29 mouse cellular contexts compared by ENCODE assay signal in genomic region chr4:135787271-135787670, GRCm38 (mm10). TPM values are rescaled to one million over a fixed set of nuclear protein-coding genes. Genes with fewer than 3 reads are reported as not detected.
DNase-seq lines count a peak whose midpoint lies in the region; TF ChIP-seq lines count a peak whose summit lies in the region.
"Had no signal": no experiment of that assay in that cellular context is flagged by ENCODE, and none has a peak within 500 bp of the region (broad histone marks: within the 10 kb centered on the region; RNA-seq: fewer than 3 reads in every experiment).

No protein-coding gene starts in this region.

- H3K4me1 ChIP-seq in liver, adult 2 months (ENCODE audit: control insufficient read depth, insufficient read depth, low read length), result peaks cover 11% of the 10 kb centered on the region
- H3K4me1 ChIP-seq: embryonic facial prominence, embryonic 13.5 days; forebrain, embryonic 15.5 days; limb, embryonic 13.5 days; liver, embryonic 13.5 days; midbrain, embryonic 15.5 days had no signal

- no peak for TF ChIP-seq CTCF in liver, adult 2 months (IDR thresholded peaks at IDR 0.05; ENCODE audit: low read depth, low read length)

- 66% methylated on average over 6 of the region's 6 CpGs for WGBS in liver, adult 2 months

- TF ChIP-seq POLR2A in liver, adult 2 months (IDR thresholded peaks at IDR 0.05; ENCODE audit: extremely low read depth, insufficient read depth, low read length), result no peak

- H3K4me3 ChIP-seq in liver, adult 2 months (ENCODE audit: insufficient read depth, low read depth, low read length), result no peak overlapping the region
- H3K4me3 ChIP-seq: embryonic facial prominence, embryonic 13.5 days; forebrain, embryonic 10.5 days; forebrain, embryonic 15.5 days; heart, adult 2 months; limb, embryonic 13.5 days; liver, embryonic 13.5 days; midbrain, embryonic 15.5 days had no signal

- no peak overlapping the region for H3K9ac ChIP-seq in liver, adult 2 months (ENCODE audit: low read depth, low read length)
- H3K9ac ChIP-seq: embryonic facial prominence, embryonic 13.5 days; forebrain, embryonic 15.5 days; limb, embryonic 13.5 days; liver, embryonic 13.5 days; midbrain, embryonic 15.5 days had no signal

- DNase-seq in liver, adult 2 months (ENCODE audit: extremely low read depth, low read depth, low spot score), result peak; percentile 26
- no peak for DNase-seq in liver
- DNase-seq in kidney, adult 9 months, result peak; percentile 61
- peak; percentile 37 for DNase-seq in kidney, postnatal 10 days
- DNase-seq in embryo, embryonic 10 days (ENCODE audit: low spot score), result no peak
- DNase-seq in adrenal gland, adult 18-20 months (ENCODE audit: low spot score in 2 of 2), result no peak
- DNase-seq in lung, postnatal 10 days, result no peak
- DNase-seq: adrenal gland, postnatal 14 days; cerebellum, adult 11 months; cerebellum, adult 9-11 months; gastrocnemius, postnatal 36 days; heart, adult 2 months; liver, embryonic 13.5 days; lung, adult 2 months; lung, postnatal 14 days; thymus, adult 2 months; thymus, postnatal 36 days had no signal

- no peaks in the 10 kb centered on the region for H3K79me2 ChIP-seq in liver, adult 2 months (ENCODE audit: control insufficient read depth, insufficient read depth, low read length)

- H3K27ac ChIP-seq in liver, adult 2 months (replicated peaks; ENCODE audit: insufficient read depth, low read depth, low read length), result no peak overlapping the region
- H3K27ac ChIP-seq: embryonic facial prominence, embryonic 13.5 days; forebrain, embryonic 10.5 days; forebrain, embryonic 15.5 days; heart, adult 2 months; hindbrain, postnatal 0 days; limb, embryonic 13.5 days; liver, embryonic 13.5 days; midbrain, embryonic 15.5 days had no signal

- H3K36me3 ChIP-seq in liver, adult 2 months (ENCODE audit: control insufficient read depth, insufficient read depth, low read length), result no peaks in the 10 kb centered on the region
- H3K36me3 ChIP-seq: embryonic facial prominence, embryonic 13.5 days; forebrain, embryonic 10.5 days; forebrain, embryonic 15.5 days; limb, embryonic 13.5 days; liver, embryonic 13.5 days; midbrain, embryonic 15.5 days had no signal

- no peaks in the 10 kb centered on the region for H3K27me3 ChIP-seq in liver, adult 2 months (ENCODE audit: control insufficient read depth, insufficient read depth, low read length)
- H3K27me3 ChIP-seq: embryonic facial prominence, embryonic 13.5 days; forebrain, embryonic 15.5 days; limb, embryonic 13.5 days; midbrain, embryonic 15.5 days; Patski had no signal

RNA-seq across cellular contexts. Expression of gene Myom3, which starts 27.8 kb away (rescaled TPM):
- total RNA-seq in liver, adult 2 months (2014; rRNA removed), result under 0.01 and 0.46 TPM in 2 replicates
- 0.09 and 0.12 TPM in 2 replicates for polyA plus RNA-seq in liver, adult 2 months (2012; rRNA removed)
- total RNA-seq in adrenal gland, adult 18-20 months (2021), result 1 to 10 TPM in 1 of 2 experiments, under 1 TPM in 1; 0.20 to 1.1 TPM
- total RNA-seq: MEL had no signal

RNA-seq across cellular contexts. Expression of gene Il22ra1, which starts 59.3 kb away (rescaled TPM):
- total RNA-seq in liver, adult 2 months (2014; rRNA removed), result 1.4 and 1.7 TPM in 2 replicates
- polyA plus RNA-seq in liver, adult 2 months (2012; rRNA removed), result 4.1 and 4.5 TPM in 2 replicates
- total RNA-seq in adrenal gland, adult 18-20 months (2021), result under 1 TPM; 0.10 to 0.36 TPM
- total RNA-seq: gastrocnemius, adult 18-20 months; gastrocnemius, postnatal 36 days; layer of hippocampus, adult 18-20 months; MEL had no signal
- polyA plus RNA-seq: forebrain, embryonic 10.5 days; forebrain, embryonic 15.5 days; heart, embryonic 14.5 days; hindbrain, embryonic 11.5 days; hindbrain, postnatal 0 days; limb, embryonic 13.5 days; midbrain, embryonic 15.5 days; Patski had no signal

Comparison
In these comparisons a context has a peak if more than half of its experiments do, and no peak if none do; other contexts are left out.
1. DNase-seq: peak in liver, adult 2 months (single experiment), kidney, adult 9 months (single experiment) and kidney, postnatal 10 days (single experiment); none in liver (single experiment), embryo, embryonic 10 days (single experiment), adrenal gland, adult 18-20 months (0 of 2) and lung, postnatal 10 days (single experiment).